Mouse (Mus musculus) CH12.LX (cell line): ENCODE data around the gene Zfr2. TPM values are rescaled to one million over a fixed set of nuclear protein-coding genes. Genes with fewer than 3 reads are reported as not detected.

Experiments used
- DNase-seq: peaks from one replicate; pipeline ENCODE4 v3.0.0-alpha.2; 2013; ENCODE audit errors: extremely low read depth
- H3K27ac ChIP-seq: 2 replicates; pipeline ENCODE4 v1.5.1; 2012; ENCODE audit warnings: low read depth, mild to moderate bottlenecking, control low read depth, moderate library complexity; ENCODE audit not compliant: insufficient read depth
- H3K27me3 ChIP-seq: replicated peaks from 2 replicates; pipeline ENCODE3; 2012; ENCODE audit warnings: inconsistent platforms
- H3K36me3 ChIP-seq, 2 experiments: replicated peaks in 1 of 2; 2 replicates each; pipeline versions ENCODE3 to v1.6.1; 2012; ENCODE audit warnings: inconsistent platforms in 1 of 2, low read length in 1 of 2, mild to moderate bottlenecking in 1 of 2, mixed read lengths in 1 of 2, moderate library complexity in 1 of 2; ENCODE audit not compliant: control insufficient read depth in 1 of 2, insufficient read depth in 1 of 2
- H3K4me1 ChIP-seq, 2 experiments: 2 replicates each; pipeline ENCODE4 v1.6.1; 2012; ENCODE audit warnings: inconsistent platforms in 1 of 2, moderate library complexity in 1 of 2; ENCODE audit not compliant: insufficient read depth in 2 of 2, control insufficient read depth in 1 of 2
- H3K4me2 ChIP-seq: 2 replicates; pipeline ENCODE4 v1.6.1; 2012; ENCODE audit warnings: low read depth, mild to moderate bottlenecking, control low read depth; ENCODE audit not compliant: poor library complexity, insufficient read depth, severe bottlenecking
- H3K4me3 ChIP-seq, 3 experiments: fragments of 150-350 bp in 1 of 3; sonication (generic) in 1 of 3; replicated peaks in 1 of 3; 2 replicates each; pipeline versions ENCODE3 to v1.5.1; 2011 to 2012; ENCODE audit warnings: low read depth in 2 of 3, low read length in 2 of 3, mild to moderate bottlenecking in 2 of 3, moderate library complexity in 2 of 3, control low read depth in 1 of 3, improper control_type of control experiment in 1 of 3, inconsistent platforms in 1 of 3, mixed read lengths in 1 of 3; ENCODE audit not compliant: poor library complexity in 1 of 3
- H3K79me2 ChIP-seq: replicated peaks from 2 replicates; pipeline ENCODE4 v1.6.1; 2012; ENCODE audit warnings: mild to moderate bottlenecking, moderate library complexity; ENCODE audit not compliant: control insufficient read depth, poor library complexity, insufficient read depth, severe bottlenecking; ENCODE audit errors: extremely low read depth
- H3K9ac ChIP-seq: 2 replicates; pipeline ENCODE4 v1.6.1; 2012; ENCODE audit warnings: low read depth, mild to moderate bottlenecking, control low read depth, moderate library complexity; ENCODE audit not compliant: insufficient read depth
- H3K9me3 ChIP-seq: replicated peaks from 2 replicates; pipeline ENCODE3; 2012; ENCODE audit warnings: low read length, inconsistent platforms, mixed read lengths
- BHLHE40 ChIP-seq: IDR thresholded peaks from 2 replicates; pipeline ENCODE4 v1.6.1; 2011; ENCODE audit warnings: mild to moderate bottlenecking, low read depth, low read length, improper control_type of control experiment
- CHD2 ChIP-seq: IDR thresholded peaks from 2 replicates; pipeline ENCODE4 v1.6.1; 2011; ENCODE audit warnings: low read length, improper control_type of control experiment
- CTCF ChIP-seq, 2 experiments: IDR thresholded peaks in 1 of 2; conservative IDR thresholded peaks in 1 of 2; 2 replicates each; pipeline ENCODE4 v1.5.1; 2011 to 2012; ENCODE audit warnings: low read depth in 2 of 2, low read length in 2 of 2, improper control_type of control experiment in 1 of 2, inconsistent platforms in 1 of 2, mild to moderate bottlenecking in 1 of 2, moderate library complexity in 1 of 2
- GABPA ChIP-seq: IDR thresholded peaks from 2 replicates; pipeline ENCODE4 v1.6.1; 2012; ENCODE audit warnings: low read depth, low read length, improper control_type of control experiment, inconsistent platforms; ENCODE audit not compliant: insufficient replicate concordance
- JUND ChIP-seq: conservative IDR thresholded peaks from 2 replicates; pipeline ENCODE4 v1.6.1; 2011; ENCODE audit warnings: low read depth, low read length, improper control_type of control experiment
- MAZ ChIP-seq: IDR thresholded peaks from 2 replicates; pipeline ENCODE4 v1.6.1; 2012; ENCODE audit warnings: low read depth, mild to moderate bottlenecking, inconsistent platforms, low read length, improper control_type of control experiment, moderate library complexity
- PAX5 ChIP-seq: IDR thresholded peaks from 2 replicates; pipeline ENCODE4 v1.6.1; 2012; ENCODE audit warnings: low read length, inconsistent platforms, mixed read lengths
- POLR2A ChIP-seq: IDR thresholded peaks from 2 replicates; pipeline ENCODE4 v1.6.1; 2011; ENCODE audit warnings: low read depth, mild to moderate bottlenecking, improper control_type of control experiment, low read length
- RCOR1 ChIP-seq: conservative IDR thresholded peaks from 2 replicates; pipeline ENCODE4 v1.6.1; 2012; ENCODE audit warnings: low read depth, mild to moderate bottlenecking, inconsistent platforms, low read length, improper control_type of control experiment
- SMC3 ChIP-seq: IDR thresholded peaks from 2 replicates; pipeline ENCODE4 v1.6.1; 2011; ENCODE audit warnings: low read depth, low read length, improper control_type of control experiment
- UBTF ChIP-seq: IDR thresholded peaks from 2 replicates; pipeline ENCODE4 v1.6.1; 2012; ENCODE audit warnings: low read depth, mild to moderate bottlenecking, inconsistent platforms, low read length, improper control_type of control experiment, moderate library complexity
- USF1 ChIP-seq: IDR thresholded peaks from 2 replicates; pipeline ENCODE4 v1.6.1; 2014; ENCODE audit warnings: low read depth, mild to moderate bottlenecking, inconsistent platforms, low read length, improper control_type of control experiment
- USF2 ChIP-seq: conservative IDR thresholded peaks from 2 replicates; pipeline ENCODE4 v1.6.1; 2011; ENCODE audit warnings: low read depth, low read length, improper control_type of control experiment
- ZKSCAN1 ChIP-seq: IDR thresholded peaks from 2 replicates; pipeline ENCODE4 v1.6.1; 2012; ENCODE audit warnings: low read depth, inconsistent platforms, low read length, improper control_type of control experiment, borderline replicate concordance
- dilution Hi-C: fragments of 300-500 bp; cut with MboI; formaldehyde crosslinking; loops from 2 replicates; pipeline ENCODE4 v1.14.3; 2020; ENCODE audit warnings: low sequenced_read_pairs; ENCODE audit not compliant: extremely low pct_unique_long_range_greater_than_20kb, extremely low pct_ligation_motif_present
- in situ Hi-C: fragments of 300-500 bp; cut with MboI; formaldehyde crosslinking; loops from 3 replicates; pipeline ENCODE4 v1.14.3; 2019; ENCODE audit warnings: low sequenced_read_pairs, low pct_ligation_motif_present, low pct_unique_long_range_greater_than_20kb, mixed read lengths
- polyA plus RNA-seq: library from polyadenylated mRNA; unstranded; fragments of >175 nt; gene quantifications from 2 replicates; pipeline ENCODE4 v1.2.1, GENCODE M21; 2012; ENCODE audit warnings: low read depth; ENCODE audit not compliant: insufficient read length
- total RNA-seq, 2 experiments: library from RNA; depleted of rRNA; stranded (reverse); fragments of 300-350 nt in 1 of 2; fragments of >200 nt in 1 of 2; gene quantifications; 2 replicates each; pipeline ENCODE4 v1.2.3; 2012 to 2014

Zfr2 gene
- total and polyA plus RNA-seq, 3 experiments = 1.0 to 13.5 (median 2.4) TPM

DNA sequence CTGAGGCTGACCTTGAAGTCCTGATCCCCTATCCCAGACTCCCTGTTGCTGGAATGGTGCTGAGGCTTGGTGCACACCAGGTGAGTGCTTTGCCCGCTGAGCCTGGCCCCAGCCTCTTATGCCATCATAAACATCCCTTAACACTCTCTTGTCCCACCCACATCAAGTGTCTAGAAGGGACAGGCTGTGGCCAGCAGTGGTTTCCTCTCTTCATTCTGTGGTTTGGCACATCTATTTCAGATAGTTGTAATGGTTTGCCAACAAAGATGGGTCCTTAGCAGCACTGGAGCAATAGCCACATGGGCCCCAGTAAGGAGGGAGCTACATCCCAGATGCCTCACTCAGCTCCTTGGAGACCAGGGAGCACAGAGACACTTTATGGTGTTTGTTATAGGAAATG, 21.9 kb downstream of the Zfr2 start:
- Histone ChIP-seq H3K4me2 (no peak overlapping the region), H3K36me3 (peaks cover 8 to 25% of the 10 kb centered on the region in 2 experiments), H3K27ac (no peak overlapping the region)
- dilution Hi-C loops = no loop called here
- TF ChIP-seq ZKSCAN1 (no peak), GABPA (no peak), USF2 (no peak), RCOR1 (no peak), CHD2 (no peak), UBTF (no peak)
- TF ChIP-seq, all 38 proteins: peak for 0
- Histone ChIP-seq H3K79me2 (no peaks in the 10 kb centered on the region), H3K4me1 (peaks cover 5 to 12% of the 10 kb centered on the region in 2 experiments), H3K27me3 (no peaks in the 10 kb centered on the region), H3K9ac (no peak overlapping the region), H3K9me3 (peaks cover 12% of the 10 kb centered on the region), H3K4me3 (no peak overlapping the region)
- in situ Hi-C loops = no loop called here
- no peak for DNase-seq

GRCm38 (mm10) chr10:81257158-81258039, 24.4 kb downstream of the Zfr2 start:
- no peak overlapping the region for H3K4me3 ChIP-seq
- peaks cover 22% of the 10 kb centered on the region for H3K9me3 ChIP-seq
- H3K27me3 ChIP-seq = no peaks in the 10 kb centered on the region
- dilution Hi-C loops = no loop called here
- in situ Hi-C loops = no loop called here
- H3K36me3 ChIP-seq = peaks cover 5 to 22% of the 10 kb centered on the region in 2 experiments
- H3K4me2 ChIP-seq = no peak overlapping the region
- DNase-seq = no peak
- H3K79me2 ChIP-seq = no peaks in the 10 kb centered on the region
- no peak overlapping the region for H3K27ac ChIP-seq
- peaks cover 16 to 32% of the 10 kb centered on the region in 2 experiments for H3K4me1 ChIP-seq
- no peak for TF ChIP-seq POLR2A
- no peak for TF ChIP-seq JUND
- TF ChIP-seq USF1 = no peak
- no peak for TF ChIP-seq BHLHE40
- TF ChIP-seq SMC3 = no peak
- no peak for TF ChIP-seq CTCF (conservative IDR thresholded peaks at IDR 0.05 in 1 of 2, IDR thresholded peaks at IDR 0.05 in 1 of 2; ENCODE audit: low read depth in 2 of 2, low read length in 2 of 2)
- TF ChIP-seq MAZ = no peak
- TF ChIP-seq PAX5 = no peak
- H3K9ac ChIP-seq = no peak overlapping the region
